Mouse (Mus musculus): ENCODE results near the gene Zfp39. TPM values are rescaled to one million over a fixed set of nuclear protein-coding genes. Genes with fewer than 3 reads are reported as not detected.

Gene Zfp39
- polyA plus RNA-seq, 1 experiment, result 1.4 TPM

DNA sequence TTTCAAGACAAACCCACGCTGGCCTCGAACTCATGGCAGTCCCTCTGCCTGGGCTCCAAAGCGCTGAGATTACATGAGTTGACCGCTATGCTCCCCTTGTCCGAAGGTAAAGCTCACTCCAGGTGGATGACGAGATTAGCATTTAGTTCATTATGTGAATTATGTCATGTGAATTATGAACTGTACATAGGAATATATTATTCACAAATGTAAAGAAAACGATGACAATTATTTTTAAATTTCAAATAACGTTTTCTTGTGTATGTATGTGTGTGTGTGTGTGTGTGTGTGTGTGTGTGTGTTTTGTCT is 339 bp upstream of the Zfp39 start:
- DNase-seq, result no peak

DNA sequence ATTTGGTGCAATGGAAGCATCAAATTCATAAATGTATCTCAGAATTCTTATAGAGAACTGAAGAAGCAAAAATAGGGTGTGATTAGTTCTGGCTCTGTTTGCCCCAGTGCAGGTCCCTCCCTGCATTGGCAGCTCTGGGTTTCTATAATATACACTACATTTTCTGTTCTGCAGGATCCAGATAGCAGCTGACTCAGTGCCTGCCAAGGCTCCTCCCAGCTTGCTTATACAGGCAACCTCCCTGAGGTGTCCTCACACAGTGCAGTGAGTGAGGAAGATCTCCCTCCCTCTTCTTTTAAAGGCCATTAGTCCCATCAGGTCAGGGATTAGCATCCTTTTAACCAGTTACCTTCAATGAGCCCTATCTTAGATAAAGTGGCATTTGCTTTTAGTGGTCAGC is 2.9 kb downstream of the Zfp39 start:
- H3K4me1 ChIP-seq (ENCODE audit: control insufficient read depth, insufficient read depth, low read length), result peaks cover 10% of the 10 kb centered on the region
- H3K4me3 ChIP-seq (replicated peaks; ENCODE audit: extremely low read depth, low read depth, low read length), result no peak overlapping the region
- no peak for DNase-seq
- no peak for TF ChIP-seq CTCF (IDR thresholded peaks at IDR 0.05; ENCODE audit: insufficient read depth, low read length)
- TF ChIP-seq POLR2A (IDR thresholded peaks at IDR 0.05; ENCODE audit: borderline replicate concordance, extremely low read depth, low read depth, low read length), result no peak

More for the DNA sequence above, 339 bp upstream of the Zfp39 start:
- H3K4me3 ChIP-seq (replicated peaks; ENCODE audit: extremely low read depth, low read depth, low read length), result peak overlapping the region; percentile 99
- TF ChIP-seq POLR2A (IDR thresholded peaks at IDR 0.05; ENCODE audit: borderline replicate concordance, extremely low read depth, low read depth, low read length) (no peak), CTCF (IDR thresholded peaks at IDR 0.05; ENCODE audit: insufficient read depth, low read length) (no peak)
- WGBS, result under 1% methylated on average over 8 of the region's 8 CpGs
- H3K4me1 ChIP-seq (ENCODE audit: control insufficient read depth, insufficient read depth, low read length), result peaks cover 3% of the 10 kb centered on the region

DNA sequence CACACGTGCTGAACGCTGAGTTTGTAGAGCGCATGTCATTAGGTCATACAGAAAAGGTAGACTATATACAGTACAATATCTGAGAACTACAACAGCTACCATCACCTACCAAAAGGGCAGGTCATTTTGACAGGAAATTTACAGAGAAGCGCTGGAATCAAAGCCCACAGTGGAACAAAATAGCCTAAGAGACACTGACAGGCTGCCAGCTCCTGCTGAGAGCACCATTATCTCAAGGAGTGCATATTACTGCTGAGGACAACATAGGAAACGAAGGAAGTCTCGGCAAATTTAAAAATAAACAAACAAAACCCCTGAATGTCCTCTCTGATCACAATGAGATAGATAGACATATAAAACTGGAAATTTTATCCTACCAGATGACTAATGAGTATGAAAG is 6.5 kb downstream of the Zfp39 start:
- TF ChIP-seq POLR2A (IDR thresholded peaks at IDR 0.05; ENCODE audit: borderline replicate concordance, extremely low read depth, low read depth, low read length) (no peak), CTCF (IDR thresholded peaks at IDR 0.05; ENCODE audit: insufficient read depth, low read length) (no peak)
- Histone ChIP-seq H3K4me3 (replicated peaks; ENCODE audit: extremely low read depth, low read depth, low read length) (no peak overlapping the region), H3K4me1 (ENCODE audit: control insufficient read depth, insufficient read depth, low read length) (peaks cover 7% of the 10 kb centered on the region)
- DNase-seq, result no peak
- WGBS, result 54% methylated on average over 6 of the region's 6 CpGs

DNA sequence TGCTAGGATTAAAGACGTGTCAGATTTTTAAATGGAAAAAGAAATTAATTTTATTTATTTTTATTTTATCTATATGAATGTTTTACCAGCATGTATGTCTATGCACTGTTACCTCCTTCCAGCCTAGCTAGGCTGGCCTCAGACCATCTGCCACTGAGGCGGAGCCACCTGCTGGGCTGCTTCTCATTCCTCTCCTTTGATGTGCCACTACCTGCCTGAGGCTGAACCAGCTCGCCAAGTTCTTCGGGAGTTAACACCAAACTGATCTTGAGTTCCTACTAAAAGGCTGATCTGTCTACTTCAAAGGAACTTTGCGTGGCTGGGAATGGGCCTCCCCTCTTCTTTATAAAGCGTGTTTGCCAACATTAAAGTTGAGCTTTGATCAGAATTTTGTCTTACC is 9.6 kb downstream of the Zfp39 start:
- Histone ChIP-seq H3K4me1 (ENCODE audit: control insufficient read depth, insufficient read depth, low read length) (peaks cover 7% of the 10 kb centered on the region), H3K4me3 (replicated peaks; ENCODE audit: extremely low read depth, low read depth, low read length) (no peak overlapping the region)
- no peak for DNase-seq
- WGBS, result 78% methylated on average over 6 of the region's 6 CpGs
- TF ChIP-seq CTCF (IDR thresholded peaks at IDR 0.05; ENCODE audit: insufficient read depth, low read length) (no peak), POLR2A (IDR thresholded peaks at IDR 0.05; ENCODE audit: borderline replicate concordance, extremely low read depth, low read depth, low read length) (no peak)

- no peak for TF ChIP-seq POLR2A (IDR thresholded peaks at IDR 0.05; ENCODE audit: borderline replicate concordance, extremely low read depth, low read depth, low read length)
- no peak for TF ChIP-seq CTCF (IDR thresholded peaks at IDR 0.05; ENCODE audit: insufficient read depth, low read length)
- WGBS, result 73% methylated on average over 10 of the region's 10 CpGs
Observed at GRCm38 (mm10) chr11:58890511-58890910, 13.5 kb downstream of the Zfp39 start.

DNA sequence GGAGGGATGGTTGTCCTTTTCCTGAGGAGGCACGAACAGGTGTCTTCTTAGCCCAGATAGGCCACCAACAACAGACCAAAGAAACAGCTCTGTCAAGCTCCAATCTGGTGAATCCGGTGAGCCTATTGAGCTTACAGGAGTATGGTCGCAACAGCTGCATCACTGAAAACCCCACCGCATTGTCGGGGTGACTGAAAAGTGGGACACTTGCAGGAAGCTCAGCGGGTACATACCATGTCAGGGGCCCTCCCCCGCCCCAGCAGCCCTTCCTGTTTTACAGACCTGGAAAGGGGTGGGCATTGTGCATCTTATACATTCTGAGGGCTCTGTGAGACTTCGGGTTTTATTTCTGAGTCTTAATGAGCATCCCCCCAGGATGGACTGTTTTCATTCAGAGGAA is 20.3 kb downstream of the Zfp39 start:
- Histone ChIP-seq H3K4me1 (ENCODE audit: control insufficient read depth, insufficient read depth, low read length) (no peaks in the 10 kb centered on the region), H3K4me3 (replicated peaks; ENCODE audit: extremely low read depth, low read depth, low read length) (no peak overlapping the region)
- WGBS, result 67% methylated on average over 8 of the region's 8 CpGs
- DNase-seq, result no peak
- no peak for TF ChIP-seq CTCF (IDR thresholded peaks at IDR 0.05; ENCODE audit: insufficient read depth, low read length)
- no peak for TF ChIP-seq POLR2A (IDR thresholded peaks at IDR 0.05; ENCODE audit: borderline replicate concordance, extremely low read depth, low read depth, low read length)

More at GRCm38 (mm10) chr11:58890511-58890910, 13.5 kb downstream of the Zfp39 start:
- DNase-seq, result no peak
- Histone ChIP-seq H3K4me1 (ENCODE audit: control insufficient read depth, insufficient read depth, low read length) (no peaks in the 10 kb centered on the region), H3K4me3 (replicated peaks; ENCODE audit: extremely low read depth, low read depth, low read length) (no peak overlapping the region)

DNA sequence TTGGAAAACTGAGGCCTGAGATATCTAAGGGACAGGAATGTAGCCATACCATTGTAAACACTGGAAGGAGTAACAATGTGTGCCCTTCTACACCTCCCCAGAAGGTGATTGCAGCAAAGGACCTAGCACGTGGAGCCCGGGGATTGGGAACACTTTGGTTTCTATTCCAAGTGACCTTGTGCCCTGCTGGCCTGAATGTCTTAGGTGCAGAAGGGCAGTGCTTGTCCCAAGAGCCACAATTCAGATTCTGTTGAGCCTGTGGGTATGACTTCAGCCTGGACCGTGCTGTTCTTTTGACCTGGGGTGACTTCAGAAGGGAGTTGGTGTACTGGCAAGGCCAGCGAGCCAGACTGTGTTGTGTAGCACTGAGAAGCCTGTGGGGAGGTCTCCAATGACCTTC is 33.1 kb downstream of the Zfp39 start:
- 76% methylated on average over 4 of the region's 4 CpGs for WGBS
- DNase-seq, result no peak
- Histone ChIP-seq H3K4me3 (replicated peaks; ENCODE audit: extremely low read depth, low read depth, low read length) (no peak overlapping the region), H3K4me1 (ENCODE audit: control insufficient read depth, insufficient read depth, low read length) (peaks cover 4% of the 10 kb centered on the region)
- TF ChIP-seq CTCF (IDR thresholded peaks at IDR 0.05; ENCODE audit: insufficient read depth, low read length), result no peak
- TF ChIP-seq POLR2A (IDR thresholded peaks at IDR 0.05; ENCODE audit: borderline replicate concordance, extremely low read depth, low read depth, low read length), result no peak

- H3K4me1 ChIP-seq (ENCODE audit: control insufficient read depth, insufficient read depth, low read length), result peaks cover 4% of the 10 kb centered on the region
- H3K4me3 ChIP-seq (replicated peaks; ENCODE audit: extremely low read depth, low read depth, low read length), result no peak overlapping the region
- no peak for DNase-seq
- WGBS, result 73% methylated on average over 6 of the region's 6 CpGs
- TF ChIP-seq POLR2A (IDR thresholded peaks at IDR 0.05; ENCODE audit: borderline replicate concordance, extremely low read depth, low read depth, low read length) (no peak), CTCF (IDR thresholded peaks at IDR 0.05; ENCODE audit: insufficient read depth, low read length) (no peak)
Observed at GRCm38 (mm10) chr11:58867954-58868330, 36.1 kb downstream of the Zfp39 start.

DNA sequence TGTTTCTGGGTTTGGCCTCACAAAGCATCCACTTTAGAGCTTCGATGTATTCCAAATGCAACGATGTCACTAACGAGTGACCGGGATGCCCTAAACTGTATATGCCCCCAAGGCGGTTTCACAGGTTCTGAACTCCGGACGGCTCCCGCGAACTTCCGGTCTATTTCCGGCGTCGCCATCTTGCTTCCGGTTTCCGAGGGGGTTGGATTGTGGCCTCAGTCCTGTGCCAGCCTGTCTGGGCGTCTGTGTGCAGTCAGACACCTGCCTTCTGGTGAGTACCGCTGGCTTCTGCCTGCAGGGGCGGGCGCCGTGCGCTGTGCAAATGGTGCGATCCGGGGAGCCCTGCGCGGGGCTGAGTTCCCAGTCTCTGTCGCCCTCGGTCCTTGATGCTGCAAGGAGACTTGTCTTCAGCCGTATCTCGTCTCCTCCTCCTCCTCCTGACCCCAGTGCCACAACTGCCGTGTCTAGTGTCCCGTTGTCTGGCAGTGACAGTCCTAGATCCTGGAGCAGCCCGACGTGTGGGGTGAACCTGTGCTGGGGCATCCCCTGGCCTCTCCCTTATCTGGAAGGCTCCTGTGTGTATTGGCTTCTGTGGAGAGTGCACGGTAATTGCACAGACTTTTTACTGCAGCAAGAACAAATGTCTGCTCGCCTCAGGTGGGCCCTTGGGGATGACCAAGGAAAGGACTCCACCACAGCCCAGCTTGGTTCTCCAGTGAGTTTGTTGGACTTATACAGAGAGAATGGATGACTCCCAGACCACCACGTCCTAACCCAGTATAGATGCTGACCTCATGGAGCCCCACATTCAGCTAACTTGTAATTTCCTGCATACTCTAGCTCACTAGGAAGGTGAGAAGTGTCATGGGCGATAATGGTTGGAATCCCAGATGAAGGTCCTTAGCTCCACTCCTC is 36.7 kb downstream of the Zfp39 start, which contains the start of gene 2810021J22Rik:
TSS of gene 2810021J22Rik (plus strand) at position 178 of the 915 bp plus-strand sequence.
- 5% methylated on average over 37 of the region's 37 CpGs for WGBS
- peak within 1 kb of the TSS; percentile 75 for H3K4me3 ChIP-seq (replicated peaks; ENCODE audit: extremely low read depth, low read depth, low read length)
- peak; percentile 75 for DNase-seq
- peaks cover 4% of the 10 kb centered on the region for H3K4me1 ChIP-seq (ENCODE audit: control insufficient read depth, insufficient read depth, low read length)
- TF ChIP-seq CTCF (IDR thresholded peaks at IDR 0.05; ENCODE audit: insufficient read depth, low read length) (no peak), POLR2A (IDR thresholded peaks at IDR 0.05; ENCODE audit: borderline replicate concordance, extremely low read depth, low read depth, low read length) (peak; percentile 52; the same call in 1 of the 2 replicates)

DNA sequence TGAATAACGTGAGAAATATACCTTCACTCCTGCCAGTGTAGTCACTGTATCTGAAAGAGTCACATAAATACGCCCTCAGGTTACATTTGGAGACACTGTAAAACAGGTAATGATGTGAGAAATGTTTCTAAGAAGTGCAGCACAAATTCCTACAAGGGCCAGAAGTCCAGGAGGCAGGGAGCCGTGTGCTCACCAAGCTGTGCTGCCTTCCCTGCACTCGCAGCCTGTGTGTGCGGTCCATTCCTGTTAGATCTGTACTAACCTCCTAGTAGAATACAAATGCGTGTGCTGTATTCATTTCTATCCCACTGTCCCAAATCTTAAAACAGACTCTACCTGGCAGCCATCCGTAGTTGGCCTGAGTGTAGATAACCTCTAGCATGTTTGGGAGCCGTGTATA is 43.3 kb downstream of the Zfp39 start:
- no peak for TF ChIP-seq POLR2A (IDR thresholded peaks at IDR 0.05; ENCODE audit: borderline replicate concordance, extremely low read depth, low read depth, low read length)
- TF ChIP-seq CTCF (IDR thresholded peaks at IDR 0.05; ENCODE audit: insufficient read depth, low read length), result no peak
- 97% methylated on average over 8 of the region's 8 CpGs for WGBS
- Histone ChIP-seq H3K4me1 (ENCODE audit: control insufficient read depth, insufficient read depth, low read length) (no peaks in the 10 kb centered on the region), H3K4me3 (replicated peaks; ENCODE audit: extremely low read depth, low read depth, low read length) (no peak overlapping the region)
- no peak for DNase-seq
